Comparison of ENCODE assay signal across 8 mouse cellular contexts in genomic region chr2:63701861-63702260, GRCm38 (mm10).
A peak's percentile ranks its signal among the peaks of the same experiment; 100 is the strongest.
DNase-seq lines count a peak whose midpoint lies in the region; ATAC-seq lines count a peak whose summit lies in the region.

No protein-coding gene starts in this region.

- WGBS in heart, embryonic 15.5 days: 33% methylated on average over 13 of the region's 13 CpGs
- WGBS in limb, embryonic 15.5 days: 45% methylated on average over 13 of the region's 13 CpGs

- no peaks in the 10 kb centered on the region for H3K36me3 ChIP-seq in heart, embryonic 15.5 days
- no peaks in the 10 kb centered on the region for H3K36me3 ChIP-seq in limb, embryonic 15.5 days

- no peaks in the 10 kb centered on the region for H3K9me3 ChIP-seq in heart, embryonic 15.5 days (replicated peaks)
- H3K9me3 ChIP-seq in limb, embryonic 15.5 days: no peaks in the 10 kb centered on the region

- H3K9ac ChIP-seq in heart, embryonic 15.5 days: peak overlapping the region; percentile 30; the same call in 1 of the 2 replicates
- H3K9ac ChIP-seq in limb, embryonic 15.5 days: no peak overlapping the region

- peaks cover 10% of the 10 kb centered on the region for H3K4me1 ChIP-seq in heart, embryonic 15.5 days (replicated peaks)
- H3K4me1 ChIP-seq in limb, embryonic 15.5 days: 0 out of 2 replicates have a peak, but pooled peaks cover 6% of the 10 kb centered on the region

- H3K4me2 ChIP-seq in heart, embryonic 15.5 days: peak overlapping the region; percentile 70
- peak overlapping the region; percentile 74; the same call in 1 of the 2 replicates for H3K4me2 ChIP-seq in limb, embryonic 15.5 days

- DNase-seq in right cerebral cortex, postnatal 14 days: peak; percentile 3
- no peak for DNase-seq in right cerebral cortex, adult 2 months (ENCODE audit: low spot score in 2 of 2)
- DNase-seq in yolk sac, embryonic 10.5 days (ENCODE audit: low spot score): peak; percentile 4
- DNase-seq in frontal cortex, postnatal 36 days (ENCODE audit: low spot score in 2 of 2): no peak
- no peak for DNase-seq in spleen, postnatal 36 days (ENCODE audit: low spot score in 2 of 2)
- no peak for DNase-seq in cerebellum, postnatal 36 days

- no peaks in the 10 kb centered on the region for H3K27me3 ChIP-seq in heart, embryonic 15.5 days
- H3K27me3 ChIP-seq in limb, embryonic 15.5 days: no peaks in the 10 kb centered on the region

- H3K4me3 ChIP-seq in heart, embryonic 15.5 days: peak overlapping the region; percentile 47
- peak overlapping the region; percentile 38; the same call in 1 of the 2 replicates for H3K4me3 ChIP-seq in limb, embryonic 15.5 days

- peak overlapping the region; percentile 59 for H3K27ac ChIP-seq in heart, embryonic 15.5 days
- no peak overlapping the region for H3K27ac ChIP-seq in limb, embryonic 15.5 days

- ATAC-seq in heart, embryonic 15.5 days (replicated peaks; ENCODE audit: insufficient number of reproducible peaks, insufficient read depth, low FRiP score, low read depth): 0 out of 2 replicates have a peak, but pooled peaks have one; percentile 18
- no peak for ATAC-seq in limb, embryonic 15.5 days (ENCODE audit: insufficient number of reproducible peaks, low FRiP score, low TSS enrichment, low read depth)

Comparison
In these comparisons a context has a peak if more than half of its experiments do, and no peak if none do; other contexts are left out.
1. DNase-seq: peak in right cerebral cortex, postnatal 14 days (single experiment) and yolk sac, embryonic 10.5 days (single experiment); none in right cerebral cortex, adult 2 months (0 of 2), frontal cortex, postnatal 36 days (0 of 2), spleen, postnatal 36 days (0 of 2) and cerebellum, postnatal 36 days (0 of 2).